Comparison of ENCODE assay signal across 9 mouse cellular contexts in genomic region chr10:110794564-110795205, GRCm38 (mm10). TPM values are rescaled to one million over a fixed set of nuclear protein-coding genes. Genes with fewer than 3 reads are reported as not detected.
A peak's percentile ranks its signal among the peaks of the same experiment; 100 is the strongest.
DNase-seq lines count a peak whose midpoint lies in the region; ATAC-seq lines count a peak whose summit lies in the region.
"Had no signal": no experiment of that assay in that cellular context is flagged by ENCODE, and none has a peak within 500 bp of the region (broad histone marks: within the 10 kb centered on the region; RNA-seq: fewer than 3 reads in every experiment).

No protein-coding gene starts in this region.

- H3K36me3 ChIP-seq in liver, embryonic 11.5 days (ENCODE audit: control insufficient read depth, insufficient read depth, low read length), result no peaks in the 10 kb centered on the region

- H3K4me2 ChIP-seq in liver, embryonic 11.5 days, result peak overlapping the region; percentile 37

- WGBS in liver, embryonic 11.5 days, result 21% methylated on average over 12 of the region's 12 CpGs

- no peaks in the 10 kb centered on the region for H3K27me3 ChIP-seq in liver, embryonic 11.5 days (replicated peaks; ENCODE audit: control insufficient read depth, insufficient read depth, low read length)

- no peak overlapping the region for H3K27ac ChIP-seq in liver, embryonic 11.5 days (ENCODE audit: low read depth, low read length)
- H3K27ac ChIP-seq: macrophage had no signal

- no peak overlapping the region for H3K4me3 ChIP-seq in liver, embryonic 11.5 days (ENCODE audit: low read depth, low read length)

- H3K9ac ChIP-seq in liver, embryonic 11.5 days (ENCODE audit: low read depth, low read length), result no peak overlapping the region

- peak; percentile 78; the same call in 1 of the 2 replicates for ATAC-seq in frontal cortex, adult (ENCODE audit: low TSS enrichment)
- ATAC-seq in liver, embryonic 11.5 days (replicated peaks; ENCODE audit: low FRiP score), result peak; percentile 48; the same call in 1 of the 2 replicates

- peak; percentile 20 to 77 for DNase-seq in adrenal gland, adult (ENCODE audit: inconsistent age in 2 of 2, low spot score in 1 of 2)
- DNase-seq in adrenal gland, postnatal 4 days (ENCODE audit: low spot score in 2 of 2), result no peak
- DNase-seq in ES-CJ7 (ENCODE audit: low read depth, low spot score), result peak; percentile 65
- DNase-seq in cerebellum, adult 9-10 months, result peak; percentile 27
- DNase-seq in induced T-regulatory cell, adult 2 months (ENCODE audit: low read depth), result peak; percentile 78
- peak; percentile 55 for DNase-seq in liver, embryonic 11.5 days (ENCODE audit: low spot score)
- DNase-seq in naive thymus-derived CD4-positive, alpha-beta T cell, adult 2 months (ENCODE audit: low read depth), result peak; percentile 74

- H3K9me3 ChIP-seq in liver, embryonic 11.5 days (ENCODE audit: control insufficient read depth, low read length), result no peaks in the 10 kb centered on the region

- H3K4me1 ChIP-seq in liver, embryonic 11.5 days (replicated peaks; ENCODE audit: control insufficient read depth, insufficient read depth, low read length), result peaks cover 12% of the 10 kb centered on the region

RNA-seq across cellular contexts. Expression of gene E2f7, which starts 49.4 kb away (rescaled TPM):
- total RNA-seq in adrenal gland, postnatal 4 days (2021), result 10 to 100 TPM; 13.0 to 13.8 TPM
- 18.1 and 18.8 TPM in 2 replicates for polyA plus RNA-seq in liver, embryonic 11.5 days (2014; fragmentation: Nextera tagmentation; extraction: Ambion mirVana)

Comparison
In these comparisons a context has a peak if more than half of its experiments do, and no peak if none do; other contexts are left out.
1. DNase-seq: peak in adrenal gland, adult (2 of 2), ES-CJ7 (single experiment), cerebellum, adult 9-10 months (single experiment), induced T-regulatory cell, adult 2 months (single experiment), liver, embryonic 11.5 days (single experiment) and naive thymus-derived CD4-positive, alpha-beta T cell, adult 2 months (single experiment); none in adrenal gland, postnatal 4 days (0 of 2).